Comparison of ENCODE assay signal across 8 mouse cellular contexts in the genomic region with DNA sequence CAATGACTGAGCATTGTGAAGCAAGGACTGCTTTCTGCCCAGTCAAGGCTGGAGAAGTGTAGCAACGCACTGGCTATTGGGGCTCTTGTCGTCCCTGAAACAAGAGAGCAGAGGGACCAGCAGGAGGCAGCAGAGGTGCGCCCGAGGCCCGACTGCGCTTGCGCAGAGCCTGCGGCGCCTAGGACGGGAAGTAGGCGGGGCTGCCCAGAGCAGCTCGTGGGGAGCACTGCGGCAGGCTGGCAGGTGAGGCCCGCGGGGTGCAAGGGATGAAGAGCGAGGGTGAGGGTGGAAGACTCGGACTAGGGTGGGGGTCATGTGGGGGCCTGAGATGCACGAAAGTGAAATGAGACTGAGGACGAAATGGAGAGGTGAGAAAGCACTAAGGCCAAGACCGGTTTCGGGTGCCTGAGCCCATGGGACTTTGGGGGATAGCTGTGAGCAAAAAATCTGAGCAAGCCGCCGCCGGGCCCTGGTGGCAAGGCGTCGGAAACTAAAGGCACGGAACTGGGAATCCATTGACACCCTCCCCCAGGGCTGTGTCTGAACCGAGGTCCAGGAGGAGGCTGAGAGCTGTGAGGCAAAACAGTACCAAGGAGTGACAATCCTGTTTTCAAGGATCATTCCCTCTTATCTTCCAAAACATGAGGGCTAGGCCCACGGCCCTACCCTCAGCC. TPM values are rescaled to one million over a fixed set of nuclear protein-coding genes. Genes with fewer than 3 reads are reported as not detected.
DNase-seq lines count a peak whose midpoint lies in the region; ATAC-seq lines count a peak whose summit lies in the region.

Gene Ppm1f (plus strand): TSS at position 88 of the 674 bp plus-strand sequence.

- H3K36me3 ChIP-seq in hindbrain, embryonic 12.5 days: peaks cover 23% of the 10 kb centered on the region

- peak within 1 kb of the TSS; percentile 58 for H3K4me3 ChIP-seq in hindbrain, embryonic 12.5 days

- peak within 1 kb of the TSS; percentile 45; the same call in 1 of the 2 replicates for H3K27ac ChIP-seq in hindbrain, embryonic 12.5 days

- H3K4me1 ChIP-seq in hindbrain, embryonic 12.5 days: peaks cover 17% of the 10 kb centered on the region

- peak; percentile 98 for DNase-seq in NIH3T3 (ENCODE audit: low read depth)
- DNase-seq in cerebellum, postnatal 10 days: peak; percentile 96 to 97
- DNase-seq in frontal cortex, postnatal 10 days (ENCODE audit: low spot score in 2 of 2): peak; percentile 86 to 93
- peak; percentile 96 for DNase-seq in layer of hippocampus, postnatal 14 days (ENCODE audit: low spot score in 2 of 2)
- DNase-seq in lung, postnatal 14 days: peak; percentile 97
- peak; percentile 82 for DNase-seq in retina, adult 2 months (ENCODE audit: low read depth, low spot score)
- DNase-seq in thymus, postnatal 36 days: peak; percentile 95 to 98

- no peaks in the 10 kb centered on the region for H3K27me3 ChIP-seq in hindbrain, embryonic 12.5 days

- peak within 1 kb of the TSS; percentile 81 for H3K9ac ChIP-seq in hindbrain, embryonic 12.5 days

- 0% methylated on average over 29 of the region's 29 CpGs for WGBS in hindbrain, embryonic 12.5 days

- H3K4me2 ChIP-seq in hindbrain, embryonic 12.5 days (replicated peaks): peak within 1 kb of the TSS; percentile 65

- peak; percentile 92 for ATAC-seq in hindbrain, embryonic 12.5 days (ENCODE audit: low FRiP score)

- H3K9me3 ChIP-seq in hindbrain, embryonic 12.5 days (replicated peaks): no peaks in the 10 kb centered on the region

RNA-seq across cellular contexts. Expression of gene Ppm1f, which starts in this region (rescaled TPM):
- polyA plus RNA-seq in hindbrain, embryonic 12.5 days (2016; fragmentation: Nextera tagmentation; extraction: Ambion mirVana): 36.3 and 37.9 TPM in 2 replicates
- 10 to 100 TPM; 29.2 to 31.6 TPM for total RNA-seq in layer of hippocampus, postnatal 14 days (2021)

Comparison
In these comparisons a context has a peak if more than half of its experiments do, and no peak if none do; other contexts are left out.
1. Peak in every context shown above with its lines: DNase-seq, ATAC-seq, H3K4me3 ChIP-seq and H3K27ac ChIP-seq.